Mouse (Mus musculus) layer of hippocampus, postnatal 10 days (tissue): ENCODE measurements around the gene Ap2b1. TPM values are rescaled to one million over a fixed set of nuclear protein-coding genes. Genes with fewer than 3 reads are reported as not detected.
"Not testable (repeated sequence)": the region's sequence is repeated elsewhere in the genome, so short reads cannot be mapped to it uniquely, and the experiment has no call there.

Source experiments
- DNase-seq, 2 experiments: peaks; one replicate each; pipeline ENCODE4 v3.0.0; 2021; ENCODE audit warnings: low spot score in 2 of 2
- total RNA-seq, 2 experiments: library from RNA; stranded (reverse); gene quantifications; 2 replicates each; pipeline ENCODE4 v1.2.3; 2021

Ap2b1 gene
- total RNA-seq, 2 experiments from 2014 or later = 337 to 348 TPM

DNA sequence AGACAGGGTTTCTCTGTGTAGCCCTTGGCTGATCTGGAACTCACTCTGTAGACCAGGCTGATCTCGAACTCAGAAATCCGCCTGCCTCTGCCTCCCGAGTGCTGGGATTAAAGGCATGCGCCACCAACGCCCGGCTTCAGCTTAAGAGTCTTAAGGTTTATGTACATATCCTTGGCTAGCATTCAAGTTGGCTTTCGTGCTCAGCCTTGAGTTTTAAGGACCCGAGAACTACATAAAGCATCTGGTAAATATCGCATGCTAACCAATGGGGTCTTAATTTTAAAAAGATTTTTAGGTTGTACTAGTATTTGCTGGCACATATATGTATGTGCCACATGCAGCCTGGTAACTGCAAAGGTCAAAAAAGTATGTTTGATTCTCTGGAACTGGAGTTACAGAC, 900 bp downstream of the Ap2b1 start:
- DNase-seq = no peak

GRCm38 (mm10) chr11:83301431-83301831, 2.6 kb downstream of the Ap2b1 start:
- DNase-seq = no peak

- DNase-seq = no peak
Measured at GRCm38 (mm10) chr11:83302124-83302523, 3.3 kb downstream of the Ap2b1 start.

- peak; percentile 95 for DNase-seq
Measured at GRCm38 (mm10) chr11:83302526-83303251, 3.9 kb downstream of the Ap2b1 start, which contains the start of gene Pex12. Pex12 (minus strand) TSS chr11:83302586.

DNA sequence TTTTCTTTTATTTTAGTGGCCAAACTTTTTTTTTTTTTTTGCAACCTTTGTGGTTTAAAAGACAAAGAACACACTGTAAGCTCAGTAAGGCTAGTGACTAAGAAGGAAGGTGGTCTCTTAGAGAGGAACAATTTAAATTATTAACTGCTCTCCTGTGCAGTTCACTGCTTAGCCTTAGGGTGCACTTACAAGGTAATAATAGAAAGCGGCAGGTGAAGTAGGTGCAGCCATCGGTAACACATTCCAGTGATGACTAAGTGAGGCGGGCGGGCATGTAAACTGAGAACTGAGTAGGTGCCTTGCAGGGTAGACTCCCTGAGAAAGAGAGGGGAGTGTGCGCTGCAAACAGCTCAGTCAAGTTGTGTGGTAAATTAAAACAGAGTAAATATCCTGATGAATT, 4.9 kb downstream of the Ap2b1 start:
- no peak for DNase-seq

- DNase-seq = no peak
Measured at GRCm38 (mm10) chr11:83304485-83304884, 5.7 kb downstream of the Ap2b1 start.

DNA sequence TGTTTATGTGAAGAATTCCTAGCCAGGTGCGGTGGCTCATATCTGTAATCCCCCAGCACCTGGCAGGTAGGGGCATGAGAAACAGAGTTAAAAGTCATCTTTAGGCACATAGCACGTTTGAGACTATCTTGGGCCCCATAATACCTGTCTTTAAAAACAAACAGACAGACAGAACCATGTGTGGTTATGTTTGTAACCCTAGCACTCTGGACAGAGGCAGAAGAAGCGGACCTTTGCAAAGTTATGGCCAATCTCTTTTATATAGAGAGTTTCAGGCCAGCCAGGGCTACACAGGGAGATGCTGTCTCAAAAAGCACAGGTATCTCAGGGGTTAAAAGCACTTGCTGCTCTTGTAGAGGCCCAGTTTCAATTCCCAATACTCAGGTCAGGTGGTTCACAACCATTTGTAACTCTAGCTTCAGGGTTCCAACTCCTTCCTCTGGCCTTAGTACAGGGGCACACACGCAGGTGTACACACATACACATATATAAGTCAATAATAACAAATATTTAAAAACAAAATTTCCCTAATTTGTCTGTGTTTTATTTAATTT, 8.0 kb downstream of the Ap2b1 start:
- DNase-seq = no peak

DNA sequence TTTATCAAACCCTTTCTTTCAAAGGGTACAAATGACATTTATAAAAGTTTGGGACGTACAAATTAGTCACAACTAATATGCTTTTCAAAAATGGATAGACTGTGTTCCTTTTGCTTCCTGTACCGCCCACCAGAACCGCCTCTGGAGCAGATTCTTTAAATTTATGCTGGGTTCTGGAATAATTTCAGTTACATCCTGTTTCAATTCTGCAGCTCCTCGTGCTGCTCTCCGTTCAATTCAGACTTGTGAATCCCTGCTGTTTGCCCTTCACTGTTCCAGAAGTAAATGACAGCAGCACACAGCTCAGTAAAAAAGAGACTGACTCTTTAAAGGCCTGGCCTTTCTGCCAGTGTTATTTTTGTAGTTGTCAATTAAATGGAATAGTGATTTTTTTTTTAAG, 13.6 kb downstream of the Ap2b1 start:
- DNase-seq = no peak

DNA sequence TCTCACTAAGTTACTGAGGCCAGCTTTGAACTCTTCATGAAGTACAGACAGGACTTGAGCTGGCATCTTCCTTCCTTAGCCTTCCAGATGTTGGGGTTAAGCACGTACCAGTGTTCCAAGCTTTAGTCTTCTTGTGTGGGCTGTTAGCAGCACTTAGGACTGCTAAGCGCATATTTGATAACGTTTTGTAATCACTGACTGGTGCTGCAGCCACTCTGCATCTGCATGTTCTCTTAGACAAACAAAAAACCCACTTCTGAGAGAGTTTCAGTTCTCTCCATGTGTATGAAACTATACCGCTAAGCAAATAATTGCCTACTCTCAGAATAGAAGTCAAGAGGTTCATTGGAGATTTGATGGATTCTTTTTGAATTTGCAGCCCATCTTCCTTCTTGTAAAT, 20.2 kb downstream of the Ap2b1 start:
- no peak for DNase-seq

DNA sequence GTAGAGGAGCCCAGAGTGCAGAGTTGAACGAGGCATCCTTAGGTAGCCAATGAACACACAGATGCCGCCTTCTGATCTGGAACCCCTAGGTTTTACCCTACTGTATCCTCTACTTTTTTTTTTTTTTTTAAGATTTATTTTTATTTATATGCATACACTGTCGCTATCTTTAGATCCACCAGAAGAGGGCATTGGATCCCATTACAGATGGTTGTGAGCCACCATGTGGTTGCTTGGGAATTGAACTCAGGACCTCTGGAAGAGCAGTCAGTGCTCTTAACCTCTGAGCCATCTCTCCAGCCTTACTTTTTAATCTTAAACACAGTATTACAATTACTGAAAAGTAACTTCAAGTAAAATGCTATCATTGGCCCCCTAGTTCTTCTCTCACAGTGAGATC, 27.9 kb downstream of the Ap2b1 start:
- not testable (repeated sequence) for DNase-seq

DNA sequence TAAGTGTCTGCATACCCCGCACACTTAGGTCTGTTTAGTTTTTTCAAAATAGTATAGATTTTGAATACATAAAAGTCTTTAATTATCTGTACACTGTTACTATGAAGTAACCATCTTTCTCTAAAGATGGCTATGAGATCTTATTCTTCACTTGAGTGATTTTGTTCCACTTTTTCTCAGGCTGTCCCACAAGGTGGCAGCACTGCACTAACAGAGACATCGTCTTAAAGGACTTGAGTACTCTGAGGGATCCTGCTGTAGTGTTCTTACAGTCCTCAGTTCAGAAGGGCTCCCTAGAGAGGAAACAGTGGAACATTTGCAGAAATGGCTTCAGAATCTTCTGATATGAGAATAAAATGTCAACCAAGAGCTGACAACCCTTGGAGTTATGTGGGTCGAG, 28.6 kb downstream of the Ap2b1 start:
- DNase-seq = peak; percentile 67 to 69

GRCm38 (mm10) chr11:83335826-83336225, 37.0 kb downstream of the Ap2b1 start:
- no peak for DNase-seq

DNA sequence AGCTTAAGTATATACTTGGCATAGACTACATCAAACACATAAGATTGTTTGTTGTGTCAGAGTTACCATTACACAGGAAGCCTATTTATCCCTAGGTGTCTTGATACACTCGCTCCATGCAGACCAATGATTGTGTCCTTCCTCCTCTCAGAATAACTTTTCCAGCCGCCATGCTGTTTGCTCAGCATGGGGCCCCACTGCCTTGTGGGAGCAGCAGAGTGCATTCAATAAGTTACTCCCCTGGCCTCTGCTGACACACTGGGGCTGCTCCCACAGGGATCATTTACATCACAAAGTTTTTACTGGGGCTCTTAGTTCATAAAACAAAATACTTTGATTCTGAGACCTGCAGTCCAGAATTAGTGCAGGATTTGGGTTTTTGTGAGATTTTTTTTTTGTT, 40.9 kb downstream of the Ap2b1 start:
- no peak for DNase-seq

- no peak for DNase-seq
Measured at GRCm38 (mm10) chr11:83341716-83342245, 43.0 kb downstream of the Ap2b1 start.

GRCm38 (mm10) chr11:83355428-83355827, 56.6 kb downstream of the Ap2b1 start:
- no peak for DNase-seq

DNA sequence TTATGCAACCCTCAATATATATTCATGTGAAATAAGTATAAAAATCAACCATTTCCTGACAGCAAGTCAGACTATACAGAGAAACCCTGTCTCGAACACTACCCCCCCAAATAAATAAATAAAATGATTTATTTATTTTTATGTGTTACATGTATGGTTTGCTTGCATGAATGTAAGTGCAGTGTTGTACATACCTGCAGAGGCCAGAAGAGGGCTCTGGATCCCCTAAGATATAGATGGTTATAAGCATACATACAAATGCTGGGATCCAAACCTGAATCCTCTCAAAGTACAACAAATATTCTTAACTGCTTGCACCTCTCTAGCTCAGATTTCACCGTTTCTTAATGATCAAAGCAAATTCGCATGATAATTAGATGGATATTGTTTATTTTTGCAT, 58.6 kb downstream of the Ap2b1 start:
- peak in 1 of 2 experiments; percentile 15 for DNase-seq

DNA sequence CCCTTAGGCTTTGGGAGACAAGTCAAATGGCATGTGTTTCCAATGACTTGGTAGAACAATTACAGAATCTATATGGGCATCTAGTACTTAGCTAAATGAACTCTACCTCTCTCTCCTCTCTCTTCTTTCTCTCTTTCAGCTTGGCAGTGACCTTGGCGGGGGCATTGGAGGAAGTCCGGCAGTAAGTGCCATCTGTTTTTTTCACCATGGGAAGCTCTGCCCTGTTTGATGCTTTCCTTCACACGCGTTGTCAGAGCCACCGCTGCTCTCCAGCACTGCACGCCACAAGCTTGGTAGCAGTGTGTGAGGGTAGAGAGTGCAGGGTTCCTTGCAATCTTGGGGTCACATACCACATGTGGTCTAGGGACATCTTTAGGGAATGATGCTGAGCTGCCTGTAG, 65.8 kb downstream of the Ap2b1 start:
- DNase-seq = no peak

- DNase-seq = no peak
Measured at GRCm38 (mm10) chr11:83371267-83371666, 72.4 kb downstream of the Ap2b1 start.

- no peak for DNase-seq
Measured at GRCm38 (mm10) chr11:83379745-83380341, 81.0 kb downstream of the Ap2b1 start.

DNA sequence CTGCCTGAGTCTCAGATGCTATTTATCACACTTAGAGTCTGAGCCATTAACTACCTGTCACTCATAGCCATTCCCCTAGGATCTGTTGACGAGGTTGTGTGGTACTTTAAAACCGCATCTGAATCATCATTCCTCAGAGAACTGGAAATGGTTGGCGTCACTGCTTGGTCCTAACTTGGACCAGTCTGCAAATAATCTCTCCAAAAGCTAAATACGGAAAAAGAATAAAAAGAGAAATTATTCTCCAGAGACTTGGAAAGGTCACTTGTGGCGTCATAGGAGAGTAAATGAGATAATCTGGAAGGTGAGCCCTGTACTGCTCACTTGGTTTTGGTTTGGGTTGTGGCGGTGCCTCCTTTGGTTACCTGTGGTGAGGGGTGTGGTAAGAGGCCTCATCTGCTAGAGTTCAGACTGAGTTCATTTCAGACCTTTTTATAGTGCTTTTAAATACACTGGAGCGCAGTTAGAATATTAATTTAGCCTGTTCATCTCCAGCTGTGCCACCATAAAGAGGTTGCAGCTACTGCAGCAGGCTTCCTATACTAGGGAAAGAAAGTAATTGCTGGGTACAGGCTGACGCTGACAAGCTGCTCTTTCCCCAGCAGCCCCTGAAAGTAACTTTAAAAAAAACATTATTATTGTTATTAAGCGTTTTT, 84.2 kb downstream of the Ap2b1 start:
- DNase-seq = no peak

- DNase-seq = no peak
Measured at GRCm38 (mm10) chr11:83383532-83383887, 84.7 kb downstream of the Ap2b1 start.

DNA sequence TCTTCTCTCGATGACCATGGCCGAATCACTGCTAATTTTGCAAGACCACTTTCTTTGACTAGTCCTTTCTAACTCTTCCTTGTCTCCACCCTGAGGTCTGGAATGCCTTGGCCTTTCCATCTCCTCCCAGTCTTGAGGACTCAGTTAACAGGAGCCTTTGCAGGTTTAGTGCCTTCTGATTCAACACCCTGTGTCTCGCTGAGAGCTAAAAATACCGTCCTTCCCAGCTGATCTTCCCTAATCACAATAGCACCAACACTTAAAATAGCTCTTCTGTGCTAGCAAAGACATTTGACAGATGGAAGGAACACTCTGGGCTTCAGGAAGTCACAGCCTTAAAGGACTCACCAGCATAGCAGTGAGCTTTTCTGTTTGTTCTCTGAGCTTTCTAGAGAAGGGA, 94.2 kb downstream of the Ap2b1 start:
- no peak for DNase-seq
